Mouse (Mus musculus) activated CD4-positive, CD25-positive, alpha-beta regulatory T cell, adult 4 months (primary cell): ENCODE results near the gene Esrra. TPM values are rescaled to one million over a fixed set of nuclear protein-coding genes. Genes with fewer than 3 reads are reported as not detected.

Source experiments
- ATAC-seq: one replicate; pipeline ENCODE4 v1.8.0; 2017
- polyA plus RNA-seq, 2 experiments: library from polyadenylated mRNA; unstranded; fragments of 100-300 nt; shearing (Covaris generic); gene quantifications; one replicate each; pipeline ENCODE4 v1.2.1; 2017

The Esrra gene
- polyA plus RNA-seq, 2 experiments from 2014 or later = 3.1 to 3.8 TPM

DNA sequence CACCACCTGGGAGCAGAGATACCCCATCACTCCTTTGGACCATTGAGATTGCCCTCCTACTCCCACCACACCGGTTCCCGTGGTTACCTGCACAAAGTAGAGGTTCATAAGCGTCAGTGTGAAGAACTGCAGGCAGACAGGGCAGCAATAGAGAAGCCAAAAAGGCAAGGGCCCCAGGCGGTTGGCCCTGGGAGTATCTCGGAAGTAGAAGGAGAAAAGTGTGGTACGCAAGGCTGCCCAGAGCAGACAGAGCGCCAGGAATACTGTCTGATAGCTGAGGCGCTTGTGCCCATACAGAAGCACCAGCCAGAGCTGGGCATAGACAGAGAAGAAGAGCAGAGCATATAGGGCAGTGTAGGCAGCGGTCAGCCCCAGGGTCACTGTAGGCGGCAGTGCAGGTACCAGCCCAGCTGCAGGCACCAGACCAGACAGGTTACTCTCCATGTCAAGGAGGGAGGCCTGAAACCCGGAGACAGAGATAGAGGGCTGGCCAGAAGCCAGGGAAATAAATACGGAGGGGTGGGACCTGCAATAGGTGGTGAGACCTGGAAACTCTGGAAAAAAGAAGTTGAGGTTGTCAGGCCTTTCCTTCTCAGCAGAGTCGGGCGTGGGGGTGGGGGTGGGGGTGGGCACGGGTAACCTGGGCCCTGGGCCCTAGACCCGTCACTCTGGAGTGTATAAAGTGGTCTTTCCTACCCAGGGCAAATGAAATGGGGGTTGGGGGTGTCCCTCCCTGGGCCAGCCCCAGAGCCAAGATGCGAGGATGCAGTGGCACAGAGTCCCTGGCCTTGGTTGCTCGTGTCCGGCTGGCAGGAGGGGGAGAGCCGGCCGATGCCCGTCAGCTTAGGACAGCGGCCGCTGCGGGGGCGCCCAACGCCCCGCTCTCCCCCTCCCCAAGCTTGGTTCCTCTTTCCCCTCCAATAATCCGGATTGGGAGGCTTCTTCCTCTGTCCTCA lies 19.1 kb upstream of the Esrra start:
- no peak for ATAC-seq

DNA sequence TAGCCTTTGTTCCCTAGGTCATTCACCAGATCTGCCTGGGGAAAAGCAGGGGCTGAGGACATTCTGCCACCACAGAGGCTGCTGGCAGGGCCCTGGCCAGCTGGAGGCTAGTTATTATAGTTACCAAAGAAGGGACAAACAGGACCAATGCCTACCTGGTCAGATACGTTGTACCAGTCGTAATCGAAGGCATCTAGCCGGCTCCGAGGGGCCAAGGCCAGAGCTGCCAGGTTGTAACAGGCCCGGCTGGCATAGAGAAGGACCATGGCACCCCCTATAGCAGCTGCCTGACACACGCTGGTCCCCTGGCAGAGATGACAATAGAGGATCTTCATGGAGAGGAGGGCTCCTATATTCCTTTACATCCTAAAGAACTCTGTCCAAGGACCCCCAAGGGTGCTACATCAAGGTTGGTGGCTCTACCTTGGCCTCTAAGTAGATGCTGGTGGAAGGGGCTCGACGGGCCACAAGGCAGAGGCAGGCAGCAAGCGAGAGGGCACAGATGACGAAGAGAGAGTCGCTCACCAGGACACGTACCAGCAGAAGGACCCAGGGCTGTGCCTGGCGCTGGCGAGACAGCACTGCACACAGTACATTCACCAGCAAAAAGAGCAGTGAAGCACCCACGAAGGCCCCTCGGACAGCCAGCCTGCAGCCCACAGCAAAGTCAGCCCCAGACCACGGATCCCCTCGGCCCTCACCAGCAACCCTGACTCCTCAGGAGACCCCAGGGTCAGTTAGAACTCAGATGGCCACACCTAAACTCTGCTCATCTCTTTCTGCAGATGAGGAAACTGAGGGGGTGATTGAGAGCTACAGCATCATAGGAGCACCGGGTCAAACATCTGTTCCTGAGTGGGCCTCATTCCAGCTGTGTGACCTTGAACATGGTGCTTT lies 17.7 kb upstream of the Esrra start:
- ATAC-seq = no peak

DNA sequence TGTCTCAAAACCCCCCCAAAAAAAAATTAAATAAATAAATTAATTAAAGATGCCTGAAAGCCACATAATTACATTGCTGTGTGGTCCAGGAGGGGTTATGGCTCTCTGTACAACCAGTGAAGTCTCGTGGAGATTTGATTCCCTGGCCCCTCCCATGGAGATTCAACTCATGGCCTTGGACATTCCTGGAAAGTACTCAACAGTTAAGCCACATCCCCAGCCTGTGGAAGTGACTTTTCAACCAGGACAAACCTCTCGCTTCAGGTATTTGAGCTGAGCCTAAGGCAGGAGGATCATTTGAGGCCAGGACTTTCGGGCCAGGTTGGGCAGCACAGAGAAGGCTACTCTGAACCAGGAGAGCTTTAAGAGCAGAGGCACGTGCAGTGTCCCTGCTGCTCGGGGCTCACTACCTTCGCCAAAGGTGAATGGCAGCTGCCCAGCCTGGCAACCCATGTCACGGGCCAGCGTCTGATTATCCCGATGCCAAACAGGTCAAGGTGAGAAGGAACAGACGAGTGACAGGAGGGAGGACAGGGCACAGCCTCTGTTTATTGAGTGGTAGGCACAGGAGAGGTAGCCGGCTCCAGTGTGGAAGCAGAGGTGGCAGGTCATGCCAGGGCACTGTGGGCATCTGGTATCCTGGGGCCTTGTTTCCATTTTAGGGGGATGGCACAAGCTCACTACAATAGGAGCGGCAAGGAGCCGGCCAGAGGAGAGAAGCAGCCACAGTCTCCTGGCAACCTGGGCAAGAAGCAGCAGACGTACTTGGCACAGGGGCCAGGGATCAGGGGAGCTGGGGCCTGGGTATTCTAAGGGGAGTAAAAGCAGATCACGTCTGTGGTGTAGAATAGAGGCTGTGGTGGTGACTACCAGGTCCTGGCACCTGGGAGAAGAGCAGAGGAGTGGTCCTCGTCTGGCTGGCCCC lies 16.2 kb upstream of the Esrra start:
- ATAC-seq = no peak

DNA sequence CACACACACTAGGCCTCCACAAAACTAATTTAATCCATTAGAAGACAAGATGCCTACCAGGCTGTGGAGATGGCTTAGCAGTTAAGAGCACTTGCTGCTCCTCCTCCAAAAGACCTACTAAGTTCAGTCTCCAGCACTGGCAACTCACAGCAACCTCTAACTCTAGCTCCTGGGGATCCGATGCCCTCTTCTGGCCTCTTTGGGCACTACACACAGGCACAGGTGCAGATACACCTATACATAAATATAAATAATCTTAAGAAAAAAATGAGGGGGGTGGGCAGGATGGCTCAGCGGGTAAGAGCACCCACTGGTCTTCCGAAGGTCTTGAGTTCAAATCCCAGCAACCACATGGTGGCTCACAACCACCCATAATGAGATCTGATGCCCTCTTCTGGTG lies 14.7 kb upstream of the Esrra start:
- no peak for ATAC-seq

DNA sequence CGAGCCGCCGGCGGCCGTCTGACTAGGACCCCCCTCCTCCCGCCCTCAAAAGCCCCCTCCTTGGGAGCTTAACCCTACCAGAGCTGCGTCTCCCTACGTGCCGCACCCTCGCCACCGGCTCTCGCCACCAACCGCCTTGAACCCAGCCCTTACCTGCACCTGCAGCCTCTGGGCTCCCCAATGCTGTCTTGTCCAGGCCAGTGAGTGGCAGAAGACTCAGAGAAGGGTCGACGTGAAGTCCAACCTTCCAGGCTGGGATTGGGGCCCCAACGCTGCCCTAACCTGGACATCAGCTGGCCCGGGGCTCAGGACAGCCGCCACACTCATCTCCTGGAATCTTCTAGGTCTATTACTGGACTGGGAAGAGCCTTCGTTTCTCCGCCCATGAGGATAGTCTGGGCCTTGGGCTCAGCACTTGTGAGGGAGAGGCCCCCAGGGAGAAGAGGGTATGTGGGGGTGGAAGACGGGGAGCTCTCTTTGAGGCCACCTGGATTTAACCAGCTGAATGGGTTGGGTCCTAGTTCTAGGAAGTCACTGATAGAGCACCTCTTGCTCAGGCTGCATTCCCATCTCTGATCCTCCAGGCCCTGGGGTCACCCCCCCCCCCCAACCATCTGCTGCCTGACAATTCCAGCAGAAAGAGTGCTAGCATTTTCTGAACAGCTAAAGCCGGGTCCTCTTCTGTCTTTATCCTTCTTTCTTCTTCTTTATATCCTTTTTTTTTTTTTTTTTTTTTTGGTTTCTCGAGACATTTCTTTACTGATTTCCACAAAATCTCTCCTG lies 12.8 kb upstream of the Esrra start, which contains the start of gene Kcnk4:
TSS of gene Kcnk4 (minus strand) at position 321 of the 783 bp plus-strand sequence.
- ATAC-seq = no peak

DNA sequence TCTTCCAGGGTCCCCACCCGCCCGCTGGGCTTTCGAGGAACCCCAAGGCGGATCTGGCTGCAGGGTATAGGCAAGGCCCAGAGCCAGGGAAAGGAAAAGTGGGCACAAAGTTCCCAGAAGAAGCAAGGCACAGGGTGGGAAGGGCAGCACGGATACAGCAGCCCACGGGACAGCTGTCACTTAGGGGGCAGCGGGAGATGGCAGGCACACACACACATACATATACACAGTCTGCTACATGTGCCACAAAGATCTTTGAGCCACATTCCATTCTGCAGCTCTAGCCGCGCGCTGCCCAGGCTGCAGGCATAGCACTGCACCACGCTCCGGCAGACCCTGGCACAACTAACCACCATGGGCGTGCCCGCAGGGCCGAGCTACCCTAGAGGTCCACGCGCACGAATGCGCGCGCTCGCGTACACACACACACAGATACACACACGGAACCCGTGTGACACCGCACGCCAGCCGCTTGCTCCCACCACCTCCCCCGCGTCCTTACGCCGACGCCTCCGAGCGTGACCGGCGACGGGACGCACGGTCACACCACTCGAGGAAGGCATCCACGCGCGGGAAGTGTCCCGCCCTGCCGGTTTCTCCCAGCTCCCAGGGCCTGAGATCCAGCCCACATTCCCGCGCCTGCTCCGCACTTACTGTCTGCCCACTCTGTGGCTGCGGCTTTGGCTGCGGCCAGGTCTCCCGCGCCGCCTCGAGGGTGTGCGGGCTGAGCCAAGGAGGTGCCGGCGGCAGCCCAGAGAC lies 12.0 kb upstream of the Esrra start:
- no peak for ATAC-seq

DNA sequence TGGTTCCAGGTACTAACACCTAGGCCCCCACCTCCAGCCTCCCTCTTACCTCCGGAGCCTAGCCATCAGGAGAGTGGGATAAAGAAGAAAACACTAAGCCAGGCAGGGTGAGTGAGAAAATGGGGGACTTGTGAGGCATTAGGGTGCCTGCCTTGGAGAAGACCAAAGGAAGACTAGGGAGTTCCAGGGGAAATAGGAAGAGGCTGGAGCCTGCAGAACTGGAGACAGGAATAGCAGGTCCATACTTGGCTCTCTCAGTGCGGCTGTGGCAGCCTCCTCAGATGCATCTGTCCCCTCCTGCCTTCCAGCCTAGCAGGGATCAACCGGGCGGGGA lies 11.5 kb upstream of the Esrra start:
- no peak for ATAC-seq

DNA sequence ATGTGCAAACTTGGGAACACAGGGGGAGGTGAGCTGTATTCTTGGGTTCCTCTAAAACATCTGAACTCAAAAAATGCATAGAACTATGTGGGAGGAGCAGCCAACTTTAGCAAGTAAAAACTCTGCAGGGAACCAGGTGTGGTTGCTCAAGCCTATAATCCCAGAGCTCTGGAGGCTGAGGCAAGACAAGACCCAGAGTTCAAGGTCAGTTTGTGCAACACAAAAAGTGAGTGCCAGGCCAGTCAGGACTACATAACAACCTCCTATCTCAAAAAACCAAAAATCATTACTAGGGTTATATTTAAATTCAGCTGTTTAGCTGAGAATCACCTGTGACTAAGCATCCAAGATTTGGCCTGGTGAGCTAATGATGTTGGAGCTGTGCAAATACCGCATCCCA lies 10.4 kb upstream of the Esrra start:
- ATAC-seq = no peak

DNA sequence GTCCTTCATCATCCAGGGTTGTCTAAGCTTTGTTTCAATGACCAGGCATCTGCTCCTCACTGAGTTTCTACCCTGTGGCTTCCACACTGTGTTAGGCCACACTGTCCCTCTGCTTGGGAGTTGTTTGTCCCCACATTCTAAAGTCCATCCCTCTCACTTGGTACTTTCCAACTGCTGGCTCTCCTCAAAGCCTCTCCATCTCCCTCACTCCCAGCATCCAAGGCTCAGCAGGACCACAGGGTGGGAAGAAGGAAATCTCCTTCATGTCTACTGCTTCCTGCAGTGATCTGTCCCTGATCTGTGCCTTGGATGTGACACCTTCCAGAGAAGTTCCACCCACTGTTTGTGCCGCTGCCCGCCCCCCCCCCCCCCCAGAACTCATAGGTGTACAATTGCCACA lies 9.4 kb upstream of the Esrra start:
- no peak for ATAC-seq

DNA sequence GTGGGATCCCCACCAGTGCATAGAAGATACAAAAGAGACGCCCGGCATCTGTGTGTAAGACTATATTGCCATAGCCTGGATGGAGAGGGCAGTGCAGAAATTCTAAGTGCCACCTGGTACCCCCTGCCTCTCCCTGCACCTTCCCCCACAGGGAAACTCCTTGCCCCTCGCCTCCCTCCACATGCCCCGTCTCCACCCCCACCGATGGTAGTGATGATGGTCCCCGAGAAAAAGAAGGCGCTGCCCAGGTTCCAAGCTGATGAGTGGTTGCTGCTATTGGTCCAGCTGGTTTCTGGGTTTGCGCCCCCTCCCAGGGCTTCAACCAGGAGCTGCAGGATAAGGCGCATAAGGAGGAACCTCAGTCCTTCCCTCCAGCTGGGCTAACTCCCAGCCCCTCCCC lies 6.5 kb upstream of the Esrra start:
- no peak for ATAC-seq

DNA sequence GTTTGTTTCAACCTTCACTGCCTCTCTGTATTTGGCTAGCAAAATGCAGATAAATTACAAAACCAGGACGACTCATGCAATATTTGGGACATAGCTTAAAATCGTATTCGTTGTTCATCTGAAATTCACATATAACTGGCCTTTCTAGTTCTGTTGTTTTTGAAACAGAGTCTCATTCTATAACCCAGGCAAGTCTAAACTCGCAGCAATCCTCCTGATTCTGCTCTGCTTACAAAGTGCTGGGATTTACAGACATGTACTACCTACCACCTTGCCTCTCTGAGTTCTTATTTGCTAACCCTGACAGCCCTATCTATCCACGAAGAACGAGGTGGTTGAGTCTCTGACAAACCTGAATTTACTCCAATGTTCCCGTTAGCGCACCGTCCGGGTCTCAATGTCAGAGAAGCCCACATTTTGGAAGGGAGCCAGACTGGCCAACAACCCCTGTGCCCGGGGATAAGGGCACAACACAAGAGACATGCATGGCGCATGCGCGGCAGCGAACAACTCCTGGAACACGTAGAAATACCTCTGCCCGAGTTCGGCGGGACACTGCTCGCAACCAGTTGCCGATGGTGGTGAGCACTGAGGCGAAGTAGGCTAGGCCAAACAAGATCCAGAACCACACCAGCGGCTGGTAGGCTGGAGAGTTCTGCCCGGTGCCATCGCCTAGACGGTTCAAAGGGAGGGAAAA lies 5.1 kb upstream of the Esrra start:
- ATAC-seq = no peak

DNA sequence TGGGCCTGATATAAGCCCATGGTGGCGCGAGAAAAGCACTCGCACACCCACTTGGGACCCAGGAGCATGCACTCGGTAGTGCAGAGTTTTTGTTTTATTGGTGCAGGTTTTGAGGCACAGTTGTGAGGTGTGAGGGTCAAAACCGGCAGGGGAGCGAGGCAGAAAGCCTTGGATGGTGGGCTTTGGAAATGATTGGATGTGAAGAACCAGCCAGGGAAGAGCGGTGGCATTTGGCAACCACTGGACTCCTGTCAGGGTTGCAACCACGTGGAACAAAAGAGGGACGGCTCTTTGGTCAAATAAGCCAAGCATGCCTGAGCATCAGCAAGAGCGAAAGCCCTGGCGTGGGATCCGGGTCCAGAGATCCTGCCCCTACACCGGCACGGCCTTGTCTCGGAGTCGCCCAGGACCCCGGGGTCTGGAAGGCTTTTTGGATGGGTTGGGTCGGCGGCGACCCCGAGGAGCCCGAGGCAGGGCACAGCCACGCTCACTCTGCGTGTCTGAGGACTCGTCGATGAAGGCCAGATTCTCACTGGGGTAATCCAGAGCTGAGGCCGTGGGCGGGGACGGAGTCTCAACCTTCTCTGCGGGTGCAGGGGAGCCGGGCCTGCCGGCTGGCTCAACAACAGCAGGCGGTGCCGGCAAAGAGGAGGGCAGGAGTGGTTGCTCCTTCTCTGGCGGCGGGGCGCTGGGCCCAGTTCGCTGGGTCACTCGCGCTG lies 4.2 kb upstream of the Esrra start:
- ATAC-seq = no peak

DNA sequence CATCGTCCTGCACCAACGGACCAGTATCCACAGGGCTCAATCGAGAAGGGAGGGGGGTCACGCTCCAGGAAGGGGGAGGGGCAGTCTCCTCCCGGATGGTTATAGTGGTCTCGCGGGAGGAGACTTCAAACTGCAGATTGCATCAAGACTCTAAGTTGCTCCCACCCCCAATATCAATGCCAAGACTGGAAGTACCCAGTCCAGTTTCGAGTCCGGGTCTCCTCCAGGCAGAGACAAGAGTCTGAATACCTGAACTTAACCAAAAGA lies 3.6 kb upstream of the Esrra start, which contains the start of gene Catsperz:
TSS of gene Catsperz (minus strand) at position 74 of the 267 bp plus-strand sequence.
- ATAC-seq = no peak

DNA sequence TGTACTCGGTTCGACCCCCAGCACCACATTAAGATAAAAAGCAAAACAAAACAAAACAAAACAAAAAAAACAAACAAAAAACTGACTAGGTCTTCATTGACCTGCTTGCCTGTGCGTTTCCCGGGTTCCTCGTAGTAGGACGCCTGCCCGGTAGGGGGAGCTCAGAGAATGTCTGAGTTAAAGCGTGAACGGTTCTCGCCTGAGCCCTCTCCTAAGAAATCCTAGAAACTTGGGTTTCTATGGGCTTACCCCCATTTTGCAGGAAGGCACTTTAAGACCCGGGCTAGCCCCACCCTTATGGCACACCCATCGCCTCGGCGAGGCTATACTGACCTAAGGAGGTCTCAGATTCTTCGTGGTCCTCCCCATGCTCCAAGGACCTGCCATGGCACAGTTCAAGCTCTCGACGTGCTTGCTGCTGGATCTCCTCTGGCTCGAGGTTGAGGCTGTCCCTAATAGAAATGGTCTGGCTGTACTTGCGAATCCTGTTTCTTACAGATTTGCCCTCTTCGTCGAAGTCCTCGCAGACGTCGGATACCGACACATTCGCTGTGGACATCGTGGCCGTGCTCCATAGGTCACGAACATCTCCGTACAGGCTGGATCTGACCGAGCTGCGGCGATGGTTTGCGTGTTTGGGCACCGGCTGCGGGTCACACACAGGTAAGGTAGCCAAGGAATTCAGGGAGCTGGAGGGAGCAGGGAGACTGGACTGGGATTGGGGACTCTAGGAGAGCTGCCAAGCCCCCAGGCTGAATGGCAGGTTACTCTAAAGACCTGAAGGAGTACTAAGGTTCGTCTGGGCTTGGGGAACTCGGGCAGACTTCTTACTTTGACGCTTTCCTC lies 3.1 kb upstream of the Esrra start:
- no peak for ATAC-seq

DNA sequence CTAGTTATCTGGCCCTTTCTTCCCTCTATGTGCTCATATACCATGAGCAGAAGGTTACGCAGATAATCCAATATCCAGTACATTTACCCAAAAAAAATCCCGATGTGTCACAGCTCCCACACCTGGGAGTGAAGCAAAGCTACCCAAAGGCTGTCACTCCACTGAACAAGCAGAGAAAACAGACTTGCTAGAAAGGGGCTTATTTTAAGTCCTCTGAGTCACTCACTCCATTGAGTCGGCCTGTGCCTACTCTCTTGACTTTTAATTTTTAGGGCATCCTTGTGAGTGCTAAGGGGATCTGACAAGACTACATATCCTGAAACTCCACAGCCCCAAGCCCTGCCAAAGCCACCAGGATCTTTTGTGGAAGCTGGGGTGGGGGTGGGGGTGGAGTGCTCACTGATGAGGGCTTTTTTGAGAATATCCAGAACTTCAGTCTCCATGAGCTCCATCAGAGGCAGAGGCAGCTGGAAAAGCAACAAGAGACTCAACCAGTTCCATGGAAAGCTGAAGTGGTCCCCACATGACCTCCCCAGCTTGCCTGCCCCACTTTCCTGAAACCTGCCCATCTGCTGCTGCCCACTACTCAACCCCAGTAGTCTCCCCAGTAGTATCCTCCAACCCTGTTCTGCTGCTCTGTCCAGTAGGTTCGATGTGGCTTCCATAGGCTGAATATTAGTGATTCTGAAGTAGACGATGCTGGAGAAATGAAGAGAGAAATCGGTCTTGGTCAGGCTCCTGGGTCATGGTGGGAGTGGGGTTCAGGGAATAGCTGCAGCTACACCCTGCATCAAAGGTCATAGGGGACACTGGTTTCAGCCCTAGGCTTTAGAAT lies 1.5 kb upstream of the Esrra start:
- ATAC-seq = no peak

DNA sequence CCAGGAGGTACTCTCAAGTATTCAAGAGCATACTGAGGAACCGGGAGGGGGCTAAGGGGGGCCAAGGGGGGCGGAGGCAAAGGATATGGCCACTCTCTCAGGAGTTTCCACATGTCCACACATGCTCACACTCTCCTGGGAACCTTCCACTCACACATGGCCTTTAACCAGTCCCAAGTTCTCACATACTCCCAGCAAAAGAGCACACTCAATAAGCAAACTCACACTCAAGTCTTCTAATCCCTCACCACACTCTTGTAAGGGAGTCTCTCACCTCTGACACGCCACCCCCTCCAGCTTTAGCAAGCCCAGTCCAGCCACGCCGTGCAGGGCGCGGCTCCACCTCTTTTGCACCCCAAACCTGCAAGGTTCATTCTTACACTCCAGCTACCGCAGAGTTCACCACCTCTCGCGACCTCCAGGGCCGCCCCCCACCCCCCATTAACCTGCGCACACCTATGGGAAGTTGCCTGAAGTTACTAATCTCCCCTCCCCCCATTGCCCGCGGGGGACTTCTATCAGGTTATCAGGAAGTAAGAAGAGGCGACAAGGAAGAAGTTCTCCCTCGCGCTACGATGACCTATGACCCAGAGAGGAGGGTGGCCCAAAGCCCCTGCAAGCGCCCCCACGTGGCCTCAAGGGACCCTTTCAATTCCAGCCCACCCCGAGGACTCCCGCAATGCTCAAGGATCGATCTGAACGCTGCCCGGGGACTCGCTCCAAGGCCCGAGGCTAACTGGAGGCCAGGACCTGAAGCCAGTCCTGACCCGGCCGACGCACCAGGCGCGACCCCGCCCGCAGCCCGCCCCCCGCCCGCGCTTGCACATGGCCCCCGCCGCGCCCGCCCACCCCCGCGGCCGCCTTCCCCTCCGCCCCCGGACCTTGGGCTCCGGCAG lies 624 bp downstream of the Esrra start:
- no peak for ATAC-seq
